Mouse (Mus musculus): Measurements from ENCODE around the gene Olfr1441. TPM values are rescaled to one million over a fixed set of nuclear protein-coding genes. Genes with fewer than 3 reads are reported as not detected.
A peak's percentile ranks its signal among the peaks of the same experiment; 100 is the strongest.

Gene Olfr1441
- total RNA-seq, 2 experiments from 2014 or later: not detected

DNA sequence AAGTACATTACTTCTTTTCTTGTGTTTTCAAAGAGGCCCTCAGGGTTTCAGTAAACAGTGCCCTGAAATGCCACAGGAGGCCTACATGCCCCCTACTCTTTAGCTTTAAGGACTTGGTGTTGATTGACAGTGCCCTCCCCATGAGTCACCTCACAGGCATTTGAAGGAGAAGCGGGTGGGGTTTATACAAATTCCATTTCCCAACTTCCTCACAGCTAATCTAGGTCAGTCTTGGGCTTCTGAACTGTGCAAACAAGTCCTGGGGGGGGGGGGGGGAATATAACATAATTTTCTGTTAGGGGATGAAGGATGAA, 46.4 kb downstream of the Olfr1441 start:
- DNase-seq: no peak

DNA sequence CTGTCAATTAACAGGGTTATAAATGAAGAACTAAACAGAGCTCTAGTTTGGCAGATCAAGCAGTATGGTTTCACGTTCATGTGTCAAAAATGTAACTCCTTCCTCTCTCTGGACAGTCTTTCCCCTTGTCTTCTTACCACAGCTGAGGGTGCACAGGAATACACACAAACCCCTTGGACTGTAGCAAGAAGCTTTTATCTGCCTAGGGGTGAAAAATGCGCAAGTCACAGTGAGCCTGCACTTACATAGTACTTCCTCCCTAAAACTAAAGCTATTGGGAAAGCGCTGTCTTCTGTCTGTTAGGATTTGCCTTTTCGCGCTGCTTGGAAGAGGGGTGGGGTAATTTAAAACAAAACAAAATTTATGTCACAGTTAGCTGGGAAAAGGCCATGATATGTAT, 46.9 kb downstream of the Olfr1441 start:
- DNase-seq: no peak

GRCm38 (mm10) chr19:12464674-12465073, 47.4 kb downstream of the Olfr1441 start:
- no peak for DNase-seq

DNA sequence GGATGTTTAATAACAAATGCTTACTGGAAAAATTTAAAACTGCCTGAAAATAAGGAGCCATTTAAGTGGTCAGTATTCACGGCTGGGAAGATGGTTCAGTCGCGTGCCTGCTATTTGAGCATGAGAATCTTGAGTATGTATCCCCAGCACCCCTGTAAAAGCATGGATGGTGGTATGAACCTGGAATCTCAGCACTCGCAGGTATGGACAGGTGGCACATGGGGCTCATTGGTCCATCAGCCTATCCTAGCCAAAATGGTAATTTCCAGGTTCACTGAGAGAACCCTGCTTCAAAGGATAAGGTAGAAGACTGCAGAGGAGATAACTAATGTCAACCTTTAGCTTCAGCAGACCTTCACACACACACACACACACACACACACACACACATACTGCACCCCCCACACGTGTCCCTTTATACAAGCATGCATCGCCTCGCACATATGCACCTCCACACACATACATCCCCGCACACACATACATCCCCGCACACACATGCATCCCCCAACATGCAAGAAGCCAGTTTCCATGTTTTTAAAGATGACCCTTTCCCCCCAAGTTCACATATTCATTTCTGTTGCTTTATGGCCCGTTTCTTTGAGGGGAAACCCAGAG, 48.4 kb downstream of the Olfr1441 start:
- DNase-seq: no peak

GRCm38 (mm10) chr19:12466204-12466603, 49.0 kb downstream of the Olfr1441 start:
- DNase-seq: peak; percentile 55 to 57

DNA sequence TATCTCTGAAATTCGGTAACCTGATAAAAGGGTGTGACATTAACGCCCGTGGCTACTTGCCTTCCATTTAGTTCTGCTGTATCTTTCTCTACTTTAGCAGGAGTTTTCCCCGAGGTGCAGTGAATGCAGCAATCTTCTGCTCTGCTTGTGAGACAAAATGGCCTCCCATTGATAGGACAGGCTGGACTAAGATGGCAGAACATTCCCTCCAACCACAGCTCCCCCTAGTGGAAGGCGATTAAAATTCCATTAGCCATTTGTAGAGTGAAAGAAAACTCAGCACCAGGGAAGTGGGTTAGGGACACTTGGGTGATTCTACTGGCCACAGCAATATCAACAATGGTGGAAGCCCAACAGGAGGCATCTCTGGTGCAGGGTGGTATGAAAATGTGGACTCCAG, 50.2 kb downstream of the Olfr1441 start:
- DNase-seq: no peak

GRCm38 (mm10) chr19:12471866-12472265, 54.6 kb downstream of the Olfr1441 start:
- no peak for DNase-seq

GRCm38 (mm10) chr19:12472381-12472976, 55.2 kb downstream of the Olfr1441 start:
- DNase-seq: no peak

Other genes with a start within 250 kb of the Olfr1441 start
- gene Olfr1555-ps1, start 247.3 kb upstream of the Olfr1441 start, total RNA-seq (2021): not detected
- not detected for gene Olfr1431, start 216.8 kb upstream of the Olfr1441 start, total RNA-seq (2021)
- gene Olfr1432, start 184.8 kb upstream of the Olfr1441 start, total RNA-seq (2021): not detected
- gene Olfr262, start 175.8 kb upstream of the Olfr1441 start, total RNA-seq (2021): not detected
- not detected for gene Olfr235, start 156.4 kb upstream of the Olfr1441 start, total RNA-seq (2021)
- not detected for gene Olfr1434, start 137.6 kb upstream of the Olfr1441 start, total RNA-seq (2021)
- gene Olfr1436, start 118.3 kb upstream of the Olfr1441 start, total RNA-seq (2021): not detected
- gene Olfr1437, start 92.3 kb upstream of the Olfr1441 start, total RNA-seq (2021): not detected
- not detected for gene Olfr1438-ps1, start 81.5 kb upstream of the Olfr1441 start, total RNA-seq (2021)
- not detected for gene Olfr1440, start 30.2 kb upstream of the Olfr1441 start, total RNA-seq (2021)
- gene Pfpl, start 10.5 kb downstream of the Olfr1441 start, total RNA-seq (2021): not detected
- gene Mpeg1, start 43.3 kb downstream of the Olfr1441 start, total RNA-seq (2021): 1 to 10 TPM; 6.7 to 7.4 TPM
- gene Dtx4, start 84.0 kb downstream of the Olfr1441 start, total RNA-seq (2021): 10 to 100 TPM; 33.6 to 36.6 TPM
- 1 to 10 TPM; 1.3 to 1.6 TPM for gene Fam111a, start 128.3 kb downstream of the Olfr1441 start, total RNA-seq (2021)
- not detected for gene Gm4952, start 182.5 kb downstream of the Olfr1441 start, total RNA-seq (2021)
- gene Glyat, start 215.9 kb downstream of the Olfr1441 start, total RNA-seq (2021): under 1 TPM; 0.17 to 0.28 TPM

Data from layer of hippocampus, postnatal 36 days (tissue).